Mouse (Mus musculus) spleen, adult 2 months (tissue): ENCODE measurements around the gene Slc22a5.
"Not testable (repeated sequence)": the region's sequence is repeated elsewhere in the genome, so short reads cannot be mapped to it uniquely, and the experiment has no call there.

Experiments
- CTCF ChIP-seq: fragments of 200-500 bp; IDR thresholded peaks from 2 replicates; pipeline ENCODE4 v1.5.1; 2011; ENCODE audit warnings: mild to moderate bottlenecking, inconsistent platforms; ENCODE audit not compliant: insufficient read depth, insufficient read length, insufficient replicate concordance; ENCODE audit errors: extremely low read depth
- POLR2A ChIP-seq: fragments of 200-500 bp; IDR thresholded peaks from 2 replicates; pipeline ENCODE4 v1.6.1; 2011; ENCODE audit warnings: low read depth, low read length, inconsistent platforms

DNA sequence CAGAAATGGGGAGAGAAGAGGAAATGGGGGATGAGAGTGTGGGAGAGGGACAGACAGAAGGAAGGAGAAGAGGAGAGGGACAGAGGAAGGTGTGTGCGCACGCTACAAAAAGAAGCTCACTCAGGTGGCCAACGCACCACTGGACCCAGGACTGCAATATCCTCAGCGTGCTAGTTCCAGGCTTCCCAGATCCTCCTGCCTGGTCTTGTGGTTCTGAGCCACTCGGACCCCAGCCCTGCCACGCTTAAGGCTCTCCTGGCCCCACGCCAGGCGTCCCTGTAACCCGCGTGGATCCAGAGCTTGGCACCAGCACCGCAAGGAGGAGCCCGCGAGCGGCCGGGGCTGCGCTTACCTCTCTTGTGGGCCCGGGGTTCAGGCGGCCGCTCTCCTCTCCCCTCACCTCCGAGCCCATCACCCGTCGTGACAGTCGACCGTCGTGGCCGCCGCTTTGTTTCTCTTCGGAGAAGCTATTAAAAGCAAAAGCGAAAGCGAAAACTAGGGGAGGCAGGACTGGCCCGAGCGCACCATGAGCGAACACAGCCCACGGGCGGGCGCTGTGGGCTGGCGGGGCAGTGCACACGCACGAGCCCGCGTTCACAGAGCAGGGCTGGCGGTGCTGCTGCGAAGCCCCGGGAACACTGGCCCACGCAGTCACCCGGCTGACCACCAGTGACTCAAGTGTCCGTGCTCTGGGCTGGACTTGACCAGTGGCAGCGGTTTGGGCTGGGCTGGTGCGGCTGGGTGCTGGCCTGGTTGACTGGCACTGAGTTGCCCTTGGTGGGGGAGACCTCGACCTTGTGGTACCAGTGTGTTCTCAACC is 32.5 kb downstream of the Slc22a5 start, which contains the start of gene Gm12216:
- TF ChIP-seq POLR2A, CTCF: not testable (repeated sequence)
